Comparison of ENCODE assay signal across 10 mouse cellular contexts in the genomic region with DNA sequence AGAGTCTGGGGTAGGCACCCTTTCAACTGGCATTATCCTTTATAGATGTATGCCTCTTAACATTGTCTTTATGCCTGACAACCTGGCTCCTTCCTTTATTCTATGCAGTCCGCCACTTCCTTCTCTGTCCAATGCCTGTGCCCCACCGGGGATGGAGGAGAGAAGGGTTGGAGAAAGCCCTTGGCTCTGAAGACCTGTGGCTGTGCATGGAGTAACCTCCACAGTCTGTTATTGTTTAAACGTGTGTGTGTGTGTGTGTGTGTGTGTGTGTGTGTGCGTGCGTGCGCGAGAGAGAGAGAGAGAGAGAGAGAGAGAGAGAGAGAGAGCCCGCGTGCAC.
DNase-seq lines count a peak whose midpoint lies in the region; ATAC-seq and TF ChIP-seq lines count a peak whose summit lies in the region.
"Had no signal": no experiment of that assay in that cellular context is flagged by ENCODE, and none has a peak within 500 bp of the region (broad histone marks: within the 10 kb centered on the region; RNA-seq: fewer than 3 reads in every experiment).

No protein-coding gene starts in this region.

- H3K9ac ChIP-seq in forebrain, embryonic 13.5 days = no peak overlapping the region
- H3K9ac ChIP-seq: lung, embryonic 14.5 days had no signal

- no peaks in the 10 kb centered on the region for H3K9me3 ChIP-seq in forebrain, embryonic 13.5 days (replicated peaks)

- H3K4me3 ChIP-seq in layer of hippocampus, adult 2 months = peak overlapping the region; percentile 29; the same call in 1 of the 2 replicates
- H3K4me3 ChIP-seq in brown adipose tissue, adult 24 weeks (ENCODE audit: insufficient read depth, low read depth, low read length) = no peak overlapping the region
- no peak overlapping the region for H3K4me3 ChIP-seq in forebrain, embryonic 13.5 days
- H3K4me3 ChIP-seq: myocyte had no signal

- WGBS in forebrain, embryonic 13.5 days = 83% methylated on average over 7 of the region's 9 CpGs

- H3K27ac ChIP-seq in layer of hippocampus, adult 2 months = peak overlapping the region; percentile 36
- H3K27ac ChIP-seq in brown adipose tissue, adult 24 weeks (replicated peaks; ENCODE audit: low read depth, low read length) = peak overlapping the region; percentile 35
- no peak overlapping the region for H3K27ac ChIP-seq in forebrain, embryonic 13.5 days

- H3K4me2 ChIP-seq in forebrain, embryonic 13.5 days = no peak overlapping the region

- TF ChIP-seq CTCF in layer of hippocampus, adult 2 months (conservative IDR thresholded peaks at IDR 0.05) = no peak

- H3K36me3 ChIP-seq in forebrain, embryonic 13.5 days (ENCODE audit: poor library complexity, severe bottlenecking) = no peaks in the 10 kb centered on the region; the same call in 1 of the 2 replicates

- H3K27me3 ChIP-seq in forebrain, embryonic 13.5 days = no peaks in the 10 kb centered on the region

- H3K4me1 ChIP-seq in brown adipose tissue, adult 24 weeks (ENCODE audit: control insufficient read depth, insufficient read depth, insufficient read length, low read length) = peaks cover 39% of the 10 kb centered on the region
- H3K4me1 ChIP-seq in forebrain, embryonic 13.5 days = peaks cover 46% of the 10 kb centered on the region

- peak; percentile 39; the same call in 1 of the 2 replicates for ATAC-seq in forebrain, embryonic 13.5 days
- ATAC-seq in megakaryocyte progenitor cell, adult 5-6 weeks (replicated peaks; ENCODE audit: poor library complexity) = peak; percentile 7; the same call in 1 of the 2 replicates
- ATAC-seq in inflammation-experienced regulatory T-cells, adult 6 months = no peak

- no peak for DNase-seq in layer of hippocampus, adult 2 months (ENCODE audit: low spot score in 2 of 2)
- no peak for DNase-seq in layer of hippocampus, adult 8-10 months (ENCODE audit: low spot score in 2 of 2)
- no peak for DNase-seq in spleen, adult 18-20 months
- DNase-seq in liver = no peak
